Mouse (Mus musculus) testis, adult 2 months (tissue): Measurements from ENCODE around the gene Spock1. TPM values are rescaled to one million over a fixed set of nuclear protein-coding genes. Genes with fewer than 3 reads are reported as not detected.

Experiments used
- H3K27ac ChIP-seq: fragments of 200-500 bp; 2 replicates; pipeline ENCODE4 v1.5.1; 2012; ENCODE audit warnings: low read depth, low read length; ENCODE audit not compliant: control insufficient read depth, insufficient read depth
- H3K27me3 ChIP-seq: fragments of 200-500 bp; 2 replicates; pipeline ENCODE4 v1.6.1; 2012; ENCODE audit warnings: mild to moderate bottlenecking, low read length, moderate library complexity; ENCODE audit not compliant: control insufficient read depth, insufficient read depth
- H3K36me3 ChIP-seq: fragments of 200-500 bp; 2 replicates; pipeline ENCODE4 v1.6.1; 2012; ENCODE audit warnings: mild to moderate bottlenecking, low read length; ENCODE audit not compliant: control insufficient read depth, insufficient read depth
- H3K4me1 ChIP-seq: fragments of 200-500 bp; 2 replicates; pipeline ENCODE4 v1.6.1; 2012; ENCODE audit warnings: low read length; ENCODE audit not compliant: control insufficient read depth, insufficient read depth
- H3K4me3 ChIP-seq: fragments of 200-500 bp; 2 replicates; pipeline ENCODE4 v1.5.1; 2012; ENCODE audit warnings: low read depth, mild to moderate bottlenecking, low read length, moderate library complexity, mixed read lengths; ENCODE audit not compliant: control insufficient read depth
- CTCF ChIP-seq: fragments of 200-500 bp; IDR thresholded peaks from 2 replicates; pipeline ENCODE4 v1.5.1; 2012; ENCODE audit warnings: low read depth, mild to moderate bottlenecking, inconsistent platforms, low read length, moderate library complexity; ENCODE audit not compliant: control insufficient read depth, insufficient read depth, insufficient replicate concordance
- POLR2A ChIP-seq: fragments of 200-500 bp; IDR thresholded peaks from 2 replicates; pipeline ENCODE4 v1.6.1; 2012; ENCODE audit warnings: low read depth, mild to moderate bottlenecking, inconsistent platforms, low read length, moderate library complexity; ENCODE audit not compliant: control insufficient read depth
- polyA plus RNA-seq: library from polyadenylated mRNA; depleted of rRNA; stranded (reverse); fragments of >200 nt; gene quantifications from 2 replicates; pipeline ENCODE4 v1.2.3, GENCODE M21; 2012

Spock1 gene
- polyA plus RNA-seq, 1 experiment: 0.70 TPM

GRCm38 (mm10) chr13:57806816-57807215 is 101.3 kb downstream of the Spock1 start:
- no peaks in the 10 kb centered on the region for H3K4me1 ChIP-seq
- H3K4me3 ChIP-seq: no peak overlapping the region
- H3K36me3 ChIP-seq: no peaks in the 10 kb centered on the region
- no peak for TF ChIP-seq POLR2A
- no peak for TF ChIP-seq CTCF
- H3K27ac ChIP-seq: no peak overlapping the region
- H3K27me3 ChIP-seq: no peaks in the 10 kb centered on the region

DNA sequence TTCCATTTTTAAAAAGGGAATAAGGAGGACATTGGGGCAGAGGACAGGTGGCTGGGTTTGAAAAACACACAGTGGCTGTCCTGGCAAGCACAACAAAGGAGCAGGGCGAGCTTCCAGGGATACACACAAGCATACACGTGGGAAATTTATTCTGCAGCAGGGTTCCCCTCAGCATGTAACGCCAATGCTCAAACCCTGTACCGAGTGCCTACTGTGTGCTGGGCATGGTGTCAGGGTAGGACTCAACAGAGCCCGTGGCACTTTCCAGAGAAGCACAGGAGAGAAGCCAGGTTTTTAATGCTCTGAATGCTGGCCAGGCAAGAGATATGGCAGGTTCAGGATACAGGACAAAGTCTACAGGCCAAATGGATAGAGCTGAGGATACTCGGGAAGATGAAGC is 101.8 kb downstream of the Spock1 start:
- Histone ChIP-seq H3K4me3 (no peak overlapping the region), H3K27ac (no peak overlapping the region), H3K4me1 (no peaks in the 10 kb centered on the region), H3K36me3 (no peaks in the 10 kb centered on the region), H3K27me3 (no peaks in the 10 kb centered on the region)
- TF ChIP-seq POLR2A (no peak), CTCF (no peak)

- H3K27me3 ChIP-seq: no peaks in the 10 kb centered on the region
- no peak overlapping the region for H3K27ac ChIP-seq
- no peaks in the 10 kb centered on the region for H3K4me1 ChIP-seq
- no peaks in the 10 kb centered on the region for H3K36me3 ChIP-seq
- H3K4me3 ChIP-seq: no peak overlapping the region
- TF ChIP-seq CTCF (no peak), POLR2A (no peak)
Measured at GRCm38 (mm10) chr13:57798633-57799032, 109.5 kb downstream of the Spock1 start.

DNA sequence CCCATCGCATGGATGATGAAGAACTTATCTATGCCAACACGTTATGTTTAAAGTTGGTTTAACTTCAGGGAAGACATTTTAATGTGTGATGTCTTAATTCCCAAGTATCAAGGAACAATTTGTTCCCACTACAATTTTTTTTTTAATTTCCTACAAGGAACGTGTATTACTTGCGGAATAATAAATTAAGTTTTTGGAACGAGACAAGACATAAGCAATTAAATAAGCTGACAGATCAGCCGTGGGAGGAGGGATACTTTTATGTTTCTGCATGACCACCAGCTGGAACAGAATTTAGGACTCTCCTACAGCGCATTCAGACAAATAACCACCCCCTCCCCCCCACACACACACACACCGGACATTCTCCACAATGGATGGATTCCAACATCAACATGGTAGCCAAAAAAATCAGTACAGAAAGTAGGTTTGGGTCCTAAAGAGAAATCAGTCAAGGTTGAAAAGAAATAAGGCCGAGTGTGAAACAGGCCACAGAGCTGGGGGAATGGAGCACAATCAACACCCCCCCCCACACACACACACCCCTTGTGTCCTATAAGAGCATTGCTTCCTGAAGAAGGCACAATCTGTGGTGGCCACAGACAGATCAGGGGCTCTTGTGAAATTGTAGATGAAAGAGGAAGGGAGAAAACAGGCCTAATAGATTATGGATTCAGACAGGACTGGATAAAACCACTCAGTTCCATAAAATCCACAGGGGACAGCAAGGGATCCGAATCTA is 111.0 kb downstream of the Spock1 start:
- TF ChIP-seq POLR2A (no peak), CTCF (no peak)
- no peak overlapping the region for H3K4me3 ChIP-seq
- H3K4me1 ChIP-seq: no peaks in the 10 kb centered on the region
- H3K27me3 ChIP-seq: no peaks in the 10 kb centered on the region
- no peaks in the 10 kb centered on the region for H3K36me3 ChIP-seq
- H3K27ac ChIP-seq: no peak overlapping the region

GRCm38 (mm10) chr13:57793643-57794240 is 114.4 kb downstream of the Spock1 start:
- H3K4me3 ChIP-seq: no peak overlapping the region
- no peak for TF ChIP-seq CTCF
- no peaks in the 10 kb centered on the region for H3K27me3 ChIP-seq
- H3K36me3 ChIP-seq: no peaks in the 10 kb centered on the region
- H3K4me1 ChIP-seq: no peaks in the 10 kb centered on the region
- no peak overlapping the region for H3K27ac ChIP-seq

GRCm38 (mm10) chr13:57789796-57790195 is 118.3 kb downstream of the Spock1 start:
- no peaks in the 10 kb centered on the region for H3K27me3 ChIP-seq
- H3K4me3 ChIP-seq: no peak overlapping the region
- no peak overlapping the region for H3K27ac ChIP-seq
- H3K4me1 ChIP-seq: no peaks in the 10 kb centered on the region
- no peaks in the 10 kb centered on the region for H3K36me3 ChIP-seq
- TF ChIP-seq POLR2A: no peak

DNA sequence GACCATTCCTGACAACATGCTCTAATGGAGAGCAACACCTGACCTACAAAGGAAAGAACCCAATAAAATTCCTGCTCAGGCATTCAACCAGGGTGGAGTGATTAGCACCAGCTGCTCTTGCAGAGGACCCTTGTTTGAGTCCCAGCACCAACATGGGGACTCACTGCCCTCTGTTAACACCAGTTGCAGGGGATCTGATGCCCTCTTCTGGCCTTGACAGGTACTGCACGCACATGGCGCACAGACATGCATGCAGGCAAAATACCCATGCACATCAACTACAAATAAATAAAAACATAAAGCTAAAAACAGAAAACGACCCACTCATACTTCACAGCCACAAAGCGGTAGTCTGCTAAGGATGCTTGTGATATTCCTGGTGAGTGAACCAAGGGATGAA is 119.8 kb downstream of the Spock1 start:
- no peak overlapping the region for H3K4me3 ChIP-seq
- no peak for TF ChIP-seq POLR2A
- peak; percentile 91; the same call in 1 of the 2 replicates for TF ChIP-seq CTCF

More for the DNA sequence above, 119.8 kb downstream of the Spock1 start:
- Histone ChIP-seq H3K27ac (no peak overlapping the region), H3K4me1 (no peaks in the 10 kb centered on the region), H3K36me3 (no peaks in the 10 kb centered on the region), H3K27me3 (no peaks in the 10 kb centered on the region)
